Mouse (Mus musculus) yolk sac, embryonic 10.5 days (tissue): ENCODE results near the gene Armc9.

Source experiments
- DNase-seq: peaks from one replicate; pipeline ENCODE4 v3.0.0-alpha.2; 2017; ENCODE audit warnings: low spot score

The Armc9 gene

DNA sequence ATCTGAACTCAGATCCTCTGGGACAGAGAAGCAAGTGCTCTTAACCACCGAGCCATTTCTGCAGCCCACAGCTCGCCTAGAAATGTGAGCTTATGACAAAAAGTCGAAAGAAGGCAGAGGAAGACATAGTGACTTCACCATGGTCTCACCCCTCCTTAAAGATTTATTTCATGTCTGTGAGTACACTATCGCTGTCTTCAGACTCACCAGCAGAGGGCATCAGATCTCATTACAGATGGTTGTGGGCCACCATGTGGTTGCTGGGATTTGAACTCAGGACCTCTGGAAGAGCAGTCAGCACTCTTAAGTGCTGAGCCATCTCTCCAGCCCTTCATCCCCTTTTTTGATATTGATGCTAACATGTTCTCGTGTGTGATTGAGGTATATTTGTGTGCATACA is 20.0 kb downstream of the Armc9 start:
- no peak for DNase-seq

DNA sequence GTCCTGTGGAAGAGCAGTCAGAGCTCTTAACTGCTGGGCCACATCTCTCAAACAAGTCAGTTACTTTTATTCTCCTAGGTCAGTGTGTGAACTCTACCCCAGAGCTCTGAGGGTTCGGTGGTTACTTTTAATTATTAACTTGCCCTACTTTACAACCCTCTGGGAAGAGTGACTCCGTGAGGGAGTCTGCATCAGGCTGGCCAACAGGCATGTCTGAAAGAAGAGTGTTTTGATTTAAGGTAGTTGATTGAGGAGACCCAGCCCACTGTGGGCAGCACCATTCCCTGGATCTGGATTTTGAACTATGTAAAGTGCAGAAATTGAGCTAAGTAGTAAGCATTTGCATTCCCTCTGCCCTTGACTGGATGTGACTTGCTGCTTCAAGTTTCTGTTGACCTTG is 21.5 kb downstream of the Armc9 start:
- peak; percentile 63 for DNase-seq

DNA sequence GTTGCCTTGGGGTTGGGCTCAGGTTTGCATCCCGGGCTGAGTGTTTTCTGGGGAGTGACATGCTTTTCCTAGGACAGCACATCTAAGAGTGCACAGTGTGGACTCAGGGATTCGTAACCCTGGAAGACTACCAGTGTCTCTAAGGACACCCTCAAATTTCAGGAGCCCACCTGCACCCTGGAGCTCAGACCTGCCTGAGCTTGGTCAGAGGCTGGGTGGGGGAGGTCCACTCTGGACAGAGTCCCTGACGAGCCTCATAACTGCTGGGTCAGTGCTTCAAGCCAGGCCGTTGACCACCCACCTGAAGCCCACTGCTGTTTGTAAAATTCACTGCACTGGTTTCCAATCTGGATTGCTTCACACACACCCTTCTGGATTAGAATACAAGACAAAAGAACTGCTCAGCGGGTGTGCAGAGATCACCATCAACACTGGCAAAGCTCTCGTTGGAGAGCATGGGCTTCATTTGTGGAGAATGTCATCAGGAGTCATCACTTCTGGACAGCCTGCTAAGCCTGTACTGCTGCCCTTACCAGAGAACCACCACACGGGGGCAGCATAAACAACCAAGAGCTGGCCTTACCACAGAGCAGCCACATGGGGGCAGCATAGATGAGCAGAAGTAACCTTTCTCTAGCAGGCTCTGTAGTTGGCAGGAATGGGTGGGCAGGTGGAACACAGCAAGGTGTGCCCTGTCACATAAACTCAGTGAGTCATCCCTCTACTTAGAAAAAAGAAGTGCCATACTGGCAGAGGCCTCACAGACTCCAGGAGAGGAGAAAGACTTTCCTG is 24.1 kb downstream of the Armc9 start:
- DNase-seq = peak; percentile 71

DNA sequence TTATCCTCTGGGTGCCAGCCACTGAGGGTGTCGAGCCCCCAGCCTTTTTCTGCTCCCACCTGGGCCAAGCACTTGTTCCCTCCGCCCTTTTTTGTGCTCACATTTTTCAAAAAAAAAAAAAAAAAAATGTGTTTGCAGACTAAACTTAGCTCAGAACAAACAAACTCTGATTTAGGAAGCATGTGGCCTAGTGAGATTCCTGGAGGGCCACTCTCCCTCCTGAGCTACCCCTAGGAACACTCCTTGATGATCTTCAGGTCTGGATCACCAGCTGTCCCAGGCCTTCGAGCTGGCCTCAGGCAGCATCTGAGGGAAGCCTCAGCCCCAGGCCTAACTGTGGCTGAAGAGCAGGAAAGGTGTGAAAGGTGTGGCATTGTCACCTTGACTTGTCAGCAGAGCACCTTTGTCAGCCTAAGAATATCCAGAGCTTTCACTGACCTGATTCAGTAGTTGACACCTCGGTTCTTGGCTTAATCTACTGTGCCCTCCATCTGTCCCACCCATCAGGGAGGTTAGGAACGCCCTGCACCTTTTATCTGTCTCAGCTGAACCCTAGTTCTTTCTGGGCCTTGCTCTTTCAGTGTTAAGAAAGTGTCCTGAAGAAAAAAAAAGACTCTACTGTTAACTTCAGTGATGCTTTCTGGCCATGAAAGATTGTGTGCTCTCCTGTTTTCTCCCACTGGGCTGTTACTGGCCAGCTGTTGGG is 27.6 kb downstream of the Armc9 start:
- DNase-seq = no peak

DNA sequence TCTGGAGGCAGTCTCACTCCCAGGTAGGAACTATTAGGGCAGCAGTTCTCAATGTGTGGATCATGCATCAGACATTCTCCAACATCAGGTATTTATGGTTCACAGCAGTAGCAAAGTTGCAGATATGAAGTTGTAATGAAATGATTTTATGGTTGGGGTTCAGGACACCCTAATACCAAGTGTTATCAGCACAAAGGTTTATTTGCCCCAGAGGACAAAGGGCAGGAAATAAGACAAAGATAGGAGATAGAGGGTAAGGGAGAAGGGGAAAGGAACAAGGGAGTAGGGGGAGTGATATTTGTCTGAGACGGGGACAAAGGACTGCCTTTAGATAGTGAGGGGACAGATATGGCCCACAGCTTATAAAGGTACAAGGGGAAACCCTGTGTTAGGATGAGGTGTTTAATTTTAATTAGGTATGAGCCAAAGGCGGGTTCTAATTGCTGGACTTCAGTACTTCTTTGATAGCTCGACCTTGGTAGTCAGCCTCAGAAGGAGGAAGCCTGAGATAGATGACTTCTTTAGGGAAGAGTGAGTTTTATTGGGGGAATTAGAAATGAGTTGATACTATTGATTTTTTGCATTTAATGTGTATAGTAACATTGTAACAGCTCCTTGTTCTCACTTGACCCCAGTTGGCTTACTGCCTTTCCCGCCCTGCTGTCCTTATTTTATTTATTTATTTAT is 29.1 kb downstream of the Armc9 start:
- no peak for DNase-seq

DNA sequence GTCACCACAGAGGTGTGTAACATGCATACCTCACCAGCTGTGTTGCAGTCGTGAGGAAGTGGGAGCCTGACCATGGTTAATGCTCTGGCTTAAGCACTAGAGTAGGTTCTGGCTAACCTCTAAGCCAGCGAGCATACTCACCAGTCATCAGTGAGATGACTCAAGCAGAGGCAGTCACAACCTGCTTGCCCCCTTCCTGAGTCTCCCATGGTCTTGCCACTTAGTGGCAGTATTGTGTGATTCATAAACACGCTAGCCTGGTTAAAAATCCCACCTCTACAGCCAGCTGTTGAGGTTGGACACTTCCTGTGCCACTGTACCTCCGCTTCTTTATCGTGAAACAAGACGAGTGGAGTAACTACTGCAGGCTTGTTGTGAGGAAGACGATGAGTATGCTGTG is 32.2 kb downstream of the Armc9 start:
- DNase-seq = no peak

DNA sequence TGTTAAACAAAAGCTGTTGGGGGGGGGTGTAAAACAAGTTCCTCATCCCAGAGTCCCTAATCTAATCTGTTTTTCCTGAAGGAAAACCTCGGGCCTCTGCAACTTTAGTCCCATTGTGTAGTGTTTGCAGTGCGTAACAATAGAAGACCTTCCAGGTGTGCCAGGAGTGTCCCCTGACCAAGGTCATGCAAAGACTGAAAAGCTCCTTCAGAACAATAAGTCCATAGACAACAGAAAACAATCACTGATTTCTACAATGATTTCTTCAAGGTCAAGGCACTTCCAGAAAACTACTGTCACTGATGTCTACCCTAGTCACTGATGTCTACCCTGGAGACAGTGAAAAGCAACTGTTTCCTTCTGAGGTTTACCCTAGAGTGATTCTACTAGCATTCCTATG is 33.3 kb downstream of the Armc9 start:
- no peak for DNase-seq

DNA sequence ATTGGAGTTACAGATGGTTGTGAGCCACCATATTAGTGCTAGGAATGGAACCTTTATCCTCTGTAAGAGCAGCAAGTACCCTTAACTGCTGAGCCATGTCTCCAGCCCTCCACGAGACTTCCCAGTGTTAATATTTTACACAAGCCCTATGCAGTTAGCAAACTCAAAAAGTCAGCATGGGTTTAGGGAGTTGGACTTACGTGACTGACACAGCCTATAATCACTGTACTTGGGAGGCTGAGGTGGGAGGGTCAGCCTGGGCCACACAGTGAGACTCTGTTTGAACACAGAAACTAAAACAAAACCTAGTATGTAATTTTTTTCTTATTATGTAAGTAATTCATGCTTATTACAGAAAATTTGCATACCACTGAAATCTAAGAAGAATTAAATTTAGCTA is 33.7 kb downstream of the Armc9 start:
- no peak for DNase-seq

DNA sequence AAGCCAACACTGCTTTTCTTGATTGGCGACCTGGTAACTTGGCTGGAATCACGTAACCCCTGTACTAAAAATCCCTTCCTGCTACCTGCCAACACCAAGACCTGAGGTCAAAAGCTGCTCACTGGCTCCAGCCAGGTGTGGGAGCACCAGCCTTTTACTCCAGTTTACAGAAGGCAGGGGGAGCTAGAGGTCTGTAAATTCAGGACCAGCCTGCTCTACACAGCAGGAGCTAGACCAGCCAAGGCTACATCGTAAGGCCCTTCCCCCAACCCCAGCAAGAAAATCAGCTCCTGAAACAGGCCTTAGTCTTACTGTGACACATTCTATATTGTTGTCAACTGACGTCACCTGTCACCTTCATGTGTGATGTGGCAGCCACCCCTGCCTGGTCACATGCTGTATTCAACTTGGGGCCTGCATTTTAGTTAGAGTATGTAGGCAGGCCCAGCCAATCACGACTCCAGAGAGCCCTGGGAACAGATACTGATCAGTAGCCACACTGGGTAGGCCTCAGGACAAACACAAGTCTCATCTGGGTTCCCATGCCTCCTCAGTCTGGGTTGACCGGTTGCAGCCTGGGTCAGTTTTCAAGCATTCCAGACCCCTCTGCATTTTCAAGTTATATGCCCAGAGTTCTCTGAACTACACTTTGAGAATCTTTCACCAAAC is 34.6 kb downstream of the Armc9 start:
- DNase-seq = peak; percentile 12

DNA sequence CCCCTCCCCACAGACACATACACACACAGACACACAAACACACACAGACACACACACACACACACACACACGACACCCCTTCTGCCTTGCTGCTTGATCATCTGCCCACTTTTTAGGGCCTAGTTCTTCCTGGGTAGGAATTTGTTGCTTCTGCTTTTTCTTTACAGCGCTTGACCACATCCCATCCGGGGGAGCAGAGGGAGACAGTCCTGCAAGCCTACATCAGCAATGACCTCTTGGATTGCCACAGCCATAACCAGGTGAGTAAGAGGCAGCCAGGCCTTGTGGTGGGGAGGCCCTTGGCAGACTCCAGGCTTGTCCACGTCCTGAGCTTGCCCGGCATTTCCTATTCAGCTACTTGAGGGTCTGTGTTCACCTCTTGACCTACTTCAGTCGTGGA is 36.3 kb downstream of the Armc9 start:
- no peak for DNase-seq

DNA sequence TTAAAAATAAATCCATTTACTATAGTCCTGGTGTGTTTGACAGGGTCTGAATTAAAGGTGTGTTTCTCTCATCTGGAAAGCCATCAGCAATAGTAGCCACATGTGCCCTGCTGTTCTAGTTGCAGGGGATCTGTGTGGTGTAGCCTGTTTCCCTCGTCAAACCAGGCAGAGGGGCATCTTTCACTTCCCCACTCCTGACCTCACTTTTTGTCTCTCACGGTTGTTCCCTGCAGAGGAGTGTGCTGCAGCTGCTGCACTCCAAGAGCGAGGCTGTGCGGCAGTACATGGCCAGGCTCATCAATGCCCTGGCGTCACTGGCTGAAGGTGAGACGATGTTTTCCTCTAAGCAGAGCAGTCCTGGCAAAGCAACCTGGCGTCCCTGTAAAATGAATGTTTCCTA is 39.5 kb downstream of the Armc9 start:
- no peak for DNase-seq

DNA sequence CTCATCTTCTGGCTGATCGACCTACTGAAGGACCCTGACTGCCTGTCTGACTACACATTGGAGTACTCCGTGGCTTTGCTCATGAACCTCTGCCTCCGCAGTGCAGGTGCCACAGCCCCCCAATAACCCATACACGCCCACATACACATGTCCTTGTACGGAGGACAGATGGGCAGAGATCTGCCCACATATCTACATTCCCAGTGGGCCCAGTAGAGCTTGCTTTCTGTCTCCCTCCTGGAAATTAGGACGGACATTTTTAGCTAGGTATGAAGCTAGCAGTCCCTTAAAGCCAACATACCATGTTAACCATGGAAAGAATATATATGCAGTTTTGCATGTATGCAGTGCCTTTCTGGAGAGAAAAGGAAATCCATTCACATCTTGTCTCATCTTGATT is 43.7 kb downstream of the Armc9 start:
- no peak for DNase-seq

DNA sequence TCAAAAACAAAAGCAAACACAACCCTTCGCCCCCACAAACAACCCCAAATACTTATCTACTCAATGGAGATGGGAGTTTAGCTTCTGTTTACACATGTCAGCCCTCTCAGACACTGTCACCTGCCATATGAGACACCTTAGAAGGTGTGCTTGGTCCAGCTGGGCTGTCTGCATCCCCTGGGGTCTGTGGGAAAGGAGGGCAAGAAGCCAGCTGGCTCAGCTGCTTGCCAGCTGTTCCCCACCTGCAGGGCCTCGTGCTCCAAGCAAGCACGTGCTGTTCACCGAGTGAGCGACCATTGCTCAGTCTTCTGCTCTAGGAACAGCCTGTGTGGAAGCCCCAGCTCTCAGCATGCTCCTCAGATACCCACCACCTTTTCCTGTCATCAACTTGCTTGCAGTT is 44.4 kb downstream of the Armc9 start:
- DNase-seq = no peak

DNA sequence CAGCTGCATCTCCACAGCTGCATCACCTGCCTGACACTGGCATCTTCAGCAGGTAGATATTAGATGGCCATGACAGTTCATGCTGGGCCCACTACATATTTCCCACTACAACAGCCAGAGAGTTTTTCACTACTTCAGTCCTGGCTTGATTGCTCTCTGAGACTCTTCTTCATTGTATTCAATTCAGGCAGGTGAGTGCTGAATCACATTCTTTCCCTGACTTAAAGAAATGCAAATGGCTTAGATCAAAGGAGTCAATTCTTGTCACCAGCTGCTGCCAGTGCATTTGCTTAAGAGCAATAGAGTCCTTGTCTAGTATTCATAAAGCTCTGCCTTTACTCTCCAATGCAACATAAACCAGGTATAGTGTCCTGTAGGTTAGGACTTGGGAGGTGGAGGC is 46.7 kb downstream of the Armc9 start:
- no peak for DNase-seq

DNA sequence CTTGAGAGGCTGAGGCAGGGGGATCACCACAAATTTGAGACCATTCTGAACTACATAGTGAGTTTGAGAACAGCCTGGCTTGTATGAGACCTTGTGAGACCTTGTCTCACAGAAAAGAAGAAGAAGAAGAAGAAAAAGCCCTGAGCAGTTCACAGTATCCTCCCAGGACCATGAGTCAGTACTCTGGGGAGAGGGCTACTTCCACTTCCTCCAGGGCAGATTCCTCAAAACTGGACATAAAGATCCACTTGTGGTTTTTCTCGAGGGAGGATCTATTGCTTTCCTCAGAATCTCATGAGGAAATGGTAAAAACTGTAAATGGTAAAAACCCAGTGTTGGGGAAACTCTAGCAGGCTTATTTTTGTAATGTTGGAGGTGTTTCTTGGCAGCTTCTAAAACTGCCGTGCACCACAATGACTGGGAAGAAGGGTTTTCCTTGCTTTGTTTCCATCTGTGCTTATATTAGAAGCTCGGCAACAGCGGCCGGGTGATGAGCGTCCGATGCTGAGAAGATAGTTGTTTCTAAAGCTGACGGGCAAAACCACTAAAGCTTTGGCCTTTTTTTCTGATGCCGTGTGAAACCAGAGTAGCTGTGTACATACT is 48.1 kb downstream of the Armc9 start:
- DNase-seq = no peak

DNA sequence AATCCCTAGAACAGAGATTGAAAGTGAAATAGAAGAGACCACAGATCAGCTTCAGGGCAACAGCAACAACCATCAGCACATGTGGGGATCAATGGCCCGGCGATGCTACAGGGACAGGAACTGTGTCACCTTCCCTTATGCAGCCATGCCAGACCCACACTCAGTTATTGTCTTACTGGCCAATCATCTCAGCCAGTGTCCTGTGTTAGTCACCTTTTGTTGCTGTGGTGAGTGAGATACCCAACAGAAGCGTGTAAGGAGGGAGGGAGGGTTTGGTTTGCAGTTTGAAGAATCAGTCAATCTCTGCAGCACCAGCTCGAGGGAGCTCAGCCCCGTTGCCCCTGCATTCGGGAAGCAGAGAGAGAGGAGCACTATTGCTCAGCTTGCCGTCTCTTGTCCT is 56.1 kb downstream of the Armc9 start:
- DNase-seq = no peak

DNA sequence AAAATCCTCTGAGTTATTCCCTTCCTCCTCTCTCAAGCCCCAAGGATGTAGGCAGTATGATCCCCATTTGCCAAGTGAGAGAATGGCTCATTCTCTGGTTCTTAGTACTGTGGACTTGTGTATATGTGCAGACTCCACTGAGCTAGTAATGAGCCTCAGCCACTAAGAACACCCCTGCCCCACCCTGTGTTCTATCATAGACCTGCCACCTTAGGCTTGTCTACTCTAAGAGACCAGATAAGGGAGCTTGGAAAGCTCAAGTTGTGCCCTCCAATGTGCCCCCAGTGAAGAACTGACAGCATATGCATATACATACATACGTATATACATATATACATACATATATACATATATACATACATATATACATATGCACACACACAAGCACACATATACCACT is 56.9 kb downstream of the Armc9 start:
- no peak for DNase-seq

DNA sequence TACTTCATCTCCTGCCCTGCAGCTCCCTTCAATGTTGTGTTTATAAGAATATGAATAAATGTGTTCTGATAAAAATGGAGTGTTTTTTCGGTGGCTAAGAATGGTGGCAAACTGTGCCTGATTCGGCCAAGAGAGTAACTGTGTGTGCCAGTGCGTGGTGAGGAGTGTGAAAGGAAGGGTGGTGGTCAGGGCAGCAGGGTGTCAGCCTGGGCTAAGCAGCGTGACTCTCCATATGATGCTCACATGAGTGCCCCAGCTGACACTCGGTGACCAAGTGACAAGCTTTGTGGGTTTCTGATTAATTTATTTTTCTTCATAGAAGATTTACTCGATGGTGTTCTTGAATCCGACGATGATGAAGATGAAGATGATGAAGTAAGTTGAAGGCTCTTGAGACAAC is 58.2 kb downstream of the Armc9 start:
- no peak for DNase-seq

DNA sequence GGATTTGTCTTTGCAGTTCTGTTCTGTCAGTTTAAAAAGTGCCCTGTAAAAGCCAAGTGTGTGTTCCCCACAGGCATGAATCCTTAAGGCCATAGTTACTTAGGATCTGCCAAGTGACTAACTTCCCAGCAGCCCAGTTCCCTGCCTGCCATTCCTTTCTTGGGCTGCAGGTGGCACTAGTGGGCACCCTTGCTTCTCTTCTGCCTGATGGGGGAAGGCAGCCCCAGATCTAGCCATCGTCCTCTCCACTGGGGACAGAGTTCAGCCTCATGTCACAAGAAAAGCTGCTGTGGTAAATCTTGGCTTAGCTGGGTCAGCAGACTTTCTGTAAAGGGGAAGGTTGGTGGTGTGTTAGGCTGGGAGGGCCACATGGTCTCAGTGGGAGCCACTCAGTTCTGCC is 59.6 kb downstream of the Armc9 start:
- peak; percentile 58 for DNase-seq

DNA sequence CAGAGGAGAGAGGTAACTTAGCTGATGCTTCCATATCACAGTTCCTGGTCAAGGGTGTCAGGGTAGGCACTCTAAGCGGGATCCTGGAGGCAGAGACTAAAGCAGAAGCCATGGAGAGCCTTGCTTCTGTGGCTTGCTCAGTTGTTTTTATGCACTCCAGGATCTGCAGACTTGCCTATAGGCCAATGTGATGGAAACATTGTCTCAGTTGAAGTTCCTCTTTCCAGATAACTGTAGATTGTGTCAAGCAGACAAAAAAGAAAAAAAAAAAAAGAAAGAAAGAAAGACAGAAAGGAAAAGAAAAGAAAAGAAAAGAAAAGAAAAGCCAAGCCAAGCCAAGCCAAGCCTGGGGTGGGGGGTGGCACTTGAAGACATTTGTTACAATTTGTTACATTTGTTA is 60.7 kb downstream of the Armc9 start:
- DNase-seq = no peak

DNA sequence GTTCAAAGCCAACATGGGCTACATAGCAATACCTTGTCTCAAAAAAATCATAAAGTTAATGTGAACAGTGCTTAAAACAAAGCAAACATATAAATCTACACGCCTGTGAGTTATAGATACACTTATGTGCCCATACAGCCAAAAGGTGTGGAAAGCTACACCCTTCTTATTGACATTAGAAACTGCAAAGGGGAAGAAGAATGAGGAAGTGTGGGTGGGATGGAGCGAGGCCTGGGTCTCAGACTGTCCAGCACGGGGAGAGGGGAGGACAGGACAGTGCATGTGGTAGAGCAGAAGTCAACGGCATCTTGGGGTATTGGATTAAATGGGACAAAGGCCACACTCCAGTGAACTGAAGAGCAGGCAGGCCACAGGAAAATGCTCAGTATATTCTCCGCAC is 61.8 kb downstream of the Armc9 start:
- DNase-seq = no peak

DNA sequence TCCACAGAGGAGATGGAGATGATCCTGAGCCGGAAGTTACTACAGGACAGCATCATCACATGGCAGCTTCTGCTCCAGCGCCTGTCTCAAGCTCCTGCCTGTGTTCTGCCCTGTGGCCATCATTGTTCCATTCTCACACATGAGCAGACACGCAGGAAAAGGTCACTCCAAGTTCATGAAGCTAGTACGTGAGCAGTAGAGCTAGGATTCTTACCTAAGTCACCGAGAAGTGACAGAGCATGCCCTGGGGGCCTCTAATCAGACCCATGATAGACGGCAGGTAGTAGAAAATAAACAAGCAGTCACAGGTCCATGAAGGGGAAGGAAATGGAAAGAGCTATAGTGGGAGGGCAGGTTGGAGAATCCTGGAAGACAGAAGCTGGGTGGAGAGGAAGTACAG is 63.4 kb downstream of the Armc9 start:
- DNase-seq = no peak
